Mouse (Mus musculus) frontal cortex, postnatal 14 days (tissue): ENCODE data around the gene Slc12a6.
A peak's percentile ranks its signal among the peaks of the same experiment; 100 is the strongest.

Source experiments
- DNase-seq, 2 experiments: peaks; one replicate each; pipeline ENCODE4 v3.0.0; 2022; ENCODE audit warnings: low spot score in 2 of 2

The Slc12a6 gene

GRCm38 (mm10) chr2:112265448-112266241 is at the start of gene Slc12a6:
Gene Slc12a6 (plus strand): TSS chr2:112265825.
- peak; percentile 82 to 87 for DNase-seq

- peak in 1 of 2 experiments; percentile 10 for DNase-seq
These were observed 49.6 kb upstream of the Slc12a6 start for GRCm38 (mm10) chr2:112215977-112216376.

GRCm38 (mm10) chr2:112217614-112218013 is 48.0 kb upstream of the Slc12a6 start:
- no peak for DNase-seq

- DNase-seq, result no peak
These were observed 44.7 kb upstream of the Slc12a6 start for GRCm38 (mm10) chr2:112220880-112221279.

- DNase-seq, result no peak
These were observed 43.0 kb upstream of the Slc12a6 start for GRCm38 (mm10) chr2:112222607-112223006.

GRCm38 (mm10) chr2:112224356-112224755 is 41.3 kb upstream of the Slc12a6 start:
- DNase-seq, result no peak

GRCm38 (mm10) chr2:112232623-112233022 is 33.0 kb upstream of the Slc12a6 start:
- DNase-seq, result no peak

- DNase-seq, result no peak
These were observed 29.0 kb upstream of the Slc12a6 start for GRCm38 (mm10) chr2:112236620-112237019.

GRCm38 (mm10) chr2:112238006-112238405 is 27.6 kb upstream of the Slc12a6 start:
- no peak for DNase-seq

GRCm38 (mm10) chr2:112239212-112239934 is 26.3 kb upstream of the Slc12a6 start, which contains the start of gene Lpcat4:
Gene Lpcat4 (plus strand): TSS chr2:112239468.
- peak; percentile 78 to 90 for DNase-seq

GRCm38 (mm10) chr2:112239935-112240721 is 25.5 kb upstream of the Slc12a6 start:
- no peak for DNase-seq

- no peak for DNase-seq
These were observed 23.8 kb upstream of the Slc12a6 start for GRCm38 (mm10) chr2:112241787-112242186.

GRCm38 (mm10) chr2:112245307-112245706 is 20.3 kb upstream of the Slc12a6 start:
- no peak for DNase-seq

GRCm38 (mm10) chr2:112246193-112246592 is 19.4 kb upstream of the Slc12a6 start:
- DNase-seq, result no peak

- no peak for DNase-seq
These were observed 18.3 kb upstream of the Slc12a6 start for GRCm38 (mm10) chr2:112247323-112247722.

- DNase-seq, result no peak
These were observed 15.7 kb upstream of the Slc12a6 start for GRCm38 (mm10) chr2:112249780-112250453.

- DNase-seq, result no peak
These were observed 10.7 kb upstream of the Slc12a6 start for GRCm38 (mm10) chr2:112254675-112255515.

GRCm38 (mm10) chr2:112259241-112259962 is 6.2 kb upstream of the Slc12a6 start, which contains the start of gene Nutm1:
Gene Nutm1 (minus strand): TSS chr2:112259291.
- no peak for DNase-seq

- DNase-seq, result peak; percentile 82 to 85
These were observed 3.6 kb upstream of the Slc12a6 start, which contains the start of gene Nop10 for GRCm38 (mm10) chr2:112261748-112262653. Gene Nop10 (plus strand): TSS chr2:112261926.
